Mouse (Mus musculus) inflammation-experienced regulatory T-cells, adult 16 weeks (primary cell): ENCODE results near the gene Tdrd1. TPM values are rescaled to one million over a fixed set of nuclear protein-coding genes. Genes with fewer than 3 reads are reported as not detected.

Experiments
- polyA plus RNA-seq: library from polyadenylated mRNA; unstranded; fragments of 100-300 nt; shearing (Covaris generic); gene quantifications from one replicate; pipeline ENCODE4 v1.2.1, GENCODE M21; 2017

Tdrd1 gene
- not detected for polyA plus RNA-seq

GRCm38 (mm10) chr19:56826047-56826631 is at the start of gene Tdrd1:
TSS of gene Tdrd1 (plus strand) at chr19:56826209.

GRCm38 (mm10) chr19:56821798-56822447 is 4.1 kb upstream of the Tdrd1 start, which contains the start of gene Ccdc186:
TSS of gene Ccdc186 (minus strand) at chr19:56822190.

GRCm38 (mm10) chr19:56873816-56874600 is 48.0 kb downstream of the Tdrd1 start, which contains the start of gene Vwa2:
TSS of gene Vwa2 (plus strand) at chr19:56874249.

Other genes with a start within 250 kb of the Tdrd1 start
- not detected for gene Adrb1, start 104.0 kb upstream of the Tdrd1 start, polyA plus RNA-seq
- gene Ccdc186, start 4.0 kb upstream of the Tdrd1 start, polyA plus RNA-seq: 22.0 TPM
- not detected for gene Vwa2, start 48.0 kb downstream of the Tdrd1 start, polyA plus RNA-seq
- gene Afap1l2, start 182.0 kb downstream of the Tdrd1 start, polyA plus RNA-seq: not detected